Mouse (Mus musculus): ENCODE measurements around the gene Pou3f3.

The Pou3f3 gene

GRCm38 (mm10) chr1:42695578-42695915 lies at the start of gene Pou3f3:
Gene Pou3f3 (plus strand): TSS chr1:42695768.
- in situ Hi-C loops (cut with MboI, MseI) = no loop called here

- in situ Hi-C loops (cut with MboI, MseI) = no loop called here
Measured at GRCm38 (mm10) chr1:42648366-42648935, 47.1 kb upstream of the Pou3f3 start.

DNA sequence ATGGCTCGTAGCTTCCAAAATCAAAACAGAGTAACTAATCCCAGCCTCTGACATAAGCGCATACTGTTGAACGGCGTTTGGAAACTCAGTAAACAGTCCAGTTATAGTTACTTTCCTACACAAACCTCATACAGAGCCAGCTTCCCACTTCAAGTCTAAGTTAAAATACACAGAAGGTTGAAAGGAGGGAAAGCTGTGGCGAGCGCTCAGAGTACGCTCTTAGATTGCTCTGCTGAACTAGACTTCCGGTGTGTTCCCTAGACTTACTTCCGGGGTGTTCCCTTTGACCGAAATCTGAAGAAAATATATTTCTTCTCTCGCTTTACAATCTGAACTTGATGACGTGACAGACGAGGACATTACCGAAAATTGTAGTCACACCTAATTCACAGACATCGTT lies 44.1 kb upstream of the Pou3f3 start:
- in situ Hi-C loops (cut with MboI, MseI) = no loop called here

DNA sequence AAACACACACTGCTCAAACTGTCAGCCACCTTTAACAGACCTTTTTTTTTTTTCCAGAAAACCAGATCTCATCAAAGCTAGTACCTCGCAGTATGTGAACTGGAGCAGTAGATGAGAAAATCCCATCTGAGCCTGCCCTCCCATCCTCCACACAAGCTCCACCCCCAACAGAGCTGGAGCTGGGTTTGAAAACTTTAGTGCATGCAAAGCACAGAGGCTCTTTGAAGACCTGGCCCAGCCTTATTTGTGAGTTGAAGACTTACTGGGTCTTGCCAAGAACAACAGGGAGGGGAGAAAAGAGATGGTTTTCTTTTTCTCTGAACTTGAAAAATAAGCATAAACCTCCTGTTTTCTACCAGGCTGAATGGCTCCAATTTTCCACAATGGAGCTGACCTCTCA lies 28.0 kb upstream of the Pou3f3 start:
- in situ Hi-C loops (cut with MboI, MseI) = no loop called here

GRCm38 (mm10) chr1:42680673-42681072 lies 14.9 kb upstream of the Pou3f3 start:
- in situ Hi-C loops (cut with MboI, MseI) = no loop called here

DNA sequence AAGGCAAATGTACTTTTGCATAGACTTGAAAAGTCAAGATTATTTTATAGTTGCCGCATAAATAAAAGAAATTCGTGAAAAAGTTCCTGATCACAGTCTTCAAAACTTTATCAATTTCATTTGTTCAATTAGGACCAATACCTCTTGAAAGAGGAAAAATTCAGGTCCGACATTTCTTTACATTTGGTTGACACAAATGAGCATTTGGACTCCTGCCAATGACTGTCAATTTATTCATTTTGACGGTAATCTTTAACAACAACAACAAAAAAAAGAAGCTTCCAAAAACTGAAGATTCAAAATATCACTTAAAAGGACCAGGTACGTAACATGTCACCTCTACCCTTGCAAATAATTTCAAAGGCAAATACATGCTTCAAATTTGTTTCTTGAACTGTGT lies 13.8 kb upstream of the Pou3f3 start:
- in situ Hi-C loops (cut with MboI, MseI) = no loop called here

GRCm38 (mm10) chr1:42683861-42684260 lies 11.7 kb upstream of the Pou3f3 start:
- in situ Hi-C loops (cut with MboI, MseI) = no loop called here

DNA sequence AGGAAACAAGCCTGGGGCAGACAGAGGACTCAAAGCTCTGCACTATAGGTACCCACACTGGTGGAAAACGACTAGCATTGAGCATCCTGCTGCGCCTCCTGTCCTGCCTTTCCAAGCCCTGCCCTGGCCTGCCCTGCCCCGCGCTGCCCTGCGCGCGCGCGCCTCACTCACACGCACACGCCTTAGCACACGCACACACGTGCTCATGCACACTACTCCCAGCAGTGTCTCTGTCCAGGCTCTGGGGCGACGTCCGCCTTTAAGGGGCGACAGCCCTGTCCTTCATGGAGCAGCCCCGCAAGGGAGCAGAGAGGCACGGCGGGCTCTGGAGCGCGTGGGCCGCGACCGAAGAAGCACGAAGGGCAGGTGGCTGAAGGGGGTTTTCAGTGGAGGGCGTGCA lies 11.2 kb upstream of the Pou3f3 start:
- in situ Hi-C loops (cut with MboI, MseI) = no loop called here

- in situ Hi-C loops (cut with MboI, MseI) = no loop called here
Measured at GRCm38 (mm10) chr1:42684783-42685182, 10.8 kb upstream of the Pou3f3 start.

DNA sequence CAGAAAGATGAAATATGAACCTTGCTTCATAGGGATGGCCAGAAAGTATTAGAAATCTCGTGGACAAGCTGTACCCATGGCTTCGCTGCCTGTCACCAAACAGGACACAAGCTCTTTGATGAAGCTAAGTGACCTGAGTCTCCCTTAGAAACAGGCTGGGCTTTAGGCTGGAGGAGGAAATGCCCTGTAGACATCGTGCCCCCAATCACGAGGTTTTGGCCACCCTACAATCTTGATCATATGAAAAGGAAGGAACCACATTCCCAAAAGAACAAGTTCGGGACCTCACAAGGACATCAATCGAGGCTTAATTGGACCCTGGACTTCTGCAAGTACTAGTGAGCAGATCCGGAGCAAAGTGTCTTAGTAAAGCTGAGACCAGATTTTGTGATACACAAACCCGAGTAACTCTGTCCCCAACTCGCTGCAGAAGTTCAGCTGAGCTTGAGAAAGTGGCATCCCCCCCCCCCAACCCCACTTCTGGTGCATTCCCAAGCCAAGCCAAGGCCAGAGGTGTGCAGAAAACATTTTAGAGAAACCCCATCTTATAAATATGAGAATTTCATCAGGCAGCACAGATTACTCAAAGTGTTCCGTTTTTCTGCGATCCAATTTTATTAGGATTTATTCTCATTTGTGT lies 10.1 kb upstream of the Pou3f3 start:
- in situ Hi-C loops (cut with MboI, MseI) = no loop called here

- in situ Hi-C loops (cut with MboI, MseI) = no loop called here
Measured at GRCm38 (mm10) chr1:42686194-42687131, 9.1 kb upstream of the Pou3f3 start.

GRCm38 (mm10) chr1:42687271-42687670 lies 8.3 kb upstream of the Pou3f3 start:
- in situ Hi-C loops (cut with MboI, MseI) = no loop called here

- in situ Hi-C loops (cut with MboI, MseI) = no loop called here
Measured at GRCm38 (mm10) chr1:42687756-42688540, 7.6 kb upstream of the Pou3f3 start.

DNA sequence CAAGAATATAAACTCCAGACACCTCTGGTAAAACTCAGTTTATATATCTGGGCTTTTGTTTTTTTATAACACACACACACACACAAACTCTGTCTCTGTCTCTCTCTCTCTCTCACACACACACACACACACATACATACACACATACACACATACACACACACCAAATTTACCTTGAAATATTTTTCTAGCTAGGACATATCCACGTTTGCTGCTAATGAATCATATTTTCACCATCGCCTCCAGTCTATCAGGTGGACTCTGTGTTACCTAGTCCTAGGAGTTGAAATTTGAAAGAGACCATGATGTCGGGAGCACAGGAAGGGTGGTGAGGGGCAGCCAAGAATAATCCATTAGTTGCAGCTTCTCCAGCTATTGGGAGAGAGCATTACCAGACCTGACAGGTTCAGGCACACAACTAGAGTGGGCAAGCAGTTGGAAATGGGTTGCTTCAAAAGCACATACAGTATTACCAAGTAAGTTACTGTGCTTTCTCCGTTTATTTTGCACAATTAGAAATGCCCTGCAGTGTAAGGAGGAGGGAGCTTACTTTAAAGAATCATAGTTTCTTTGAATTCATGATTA lies 6.9 kb upstream of the Pou3f3 start:
- in situ Hi-C loops (cut with MboI, MseI) = no loop called here

DNA sequence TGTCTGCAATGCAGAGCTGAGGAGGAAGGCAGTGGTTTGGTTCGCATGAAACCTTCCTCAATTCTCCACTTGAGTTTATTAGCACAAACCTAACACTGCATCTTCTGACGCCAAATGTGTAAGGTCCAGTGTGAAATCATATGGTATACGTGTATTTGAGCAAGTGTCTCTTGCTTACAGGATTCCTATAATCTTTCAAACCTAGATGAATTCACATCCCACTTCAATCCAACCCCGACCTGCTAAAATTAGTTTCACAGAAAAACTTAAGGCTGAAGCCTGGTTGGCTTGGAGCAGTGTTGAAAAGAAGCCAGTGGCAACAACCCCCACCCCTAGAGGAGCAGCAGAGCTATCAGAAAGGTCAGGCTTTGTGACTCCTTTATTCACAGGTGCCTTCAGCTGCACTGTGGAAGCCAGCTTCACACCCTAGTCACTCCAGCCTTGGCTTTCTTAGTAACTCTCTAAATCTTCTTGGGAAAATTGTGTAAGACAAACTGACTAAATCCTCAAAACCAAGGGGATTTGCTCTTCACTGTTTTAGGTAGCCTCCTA lies 5.5 kb upstream of the Pou3f3 start:
- in situ Hi-C loops (cut with MboI, MseI) = no loop called here

- in situ Hi-C loops (cut with MboI, MseI) = no loop called here
Measured at GRCm38 (mm10) chr1:42691202-42692170, 4.1 kb upstream of the Pou3f3 start.

GRCm38 (mm10) chr1:42692221-42692620 lies 3.3 kb upstream of the Pou3f3 start:
- in situ Hi-C loops (cut with MboI, MseI) = no loop called here

DNA sequence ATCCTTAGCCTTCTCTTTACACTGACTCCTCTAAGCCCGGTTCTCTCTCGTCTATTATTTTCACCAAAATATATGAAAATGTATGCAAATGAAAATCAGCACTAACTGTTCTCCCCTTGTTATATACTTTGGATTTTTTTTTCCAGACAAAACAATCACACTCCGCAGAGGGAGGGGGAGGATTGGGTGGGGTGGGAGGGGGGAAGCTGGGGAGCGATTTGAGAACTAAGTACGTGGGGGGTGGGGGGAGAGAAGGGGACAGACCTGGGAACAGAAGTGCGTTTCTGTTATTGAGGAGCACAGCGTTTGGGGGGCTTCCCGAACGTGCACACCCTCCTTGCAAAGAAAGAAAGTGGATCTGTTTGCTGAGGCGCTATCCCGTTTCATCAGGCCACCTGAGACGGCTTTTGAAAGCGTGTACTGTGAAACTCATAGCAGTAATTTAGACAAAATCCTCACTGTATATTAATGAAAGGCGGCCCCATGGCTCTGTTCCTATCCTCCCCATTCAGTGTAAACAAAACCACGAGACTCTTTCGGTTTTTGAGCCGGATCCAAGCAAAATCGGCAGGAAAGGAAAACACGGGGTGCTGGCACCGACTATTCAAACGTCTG lies 2.4 kb upstream of the Pou3f3 start:
- in situ Hi-C loops (cut with MboI, MseI) = no loop called here

DNA sequence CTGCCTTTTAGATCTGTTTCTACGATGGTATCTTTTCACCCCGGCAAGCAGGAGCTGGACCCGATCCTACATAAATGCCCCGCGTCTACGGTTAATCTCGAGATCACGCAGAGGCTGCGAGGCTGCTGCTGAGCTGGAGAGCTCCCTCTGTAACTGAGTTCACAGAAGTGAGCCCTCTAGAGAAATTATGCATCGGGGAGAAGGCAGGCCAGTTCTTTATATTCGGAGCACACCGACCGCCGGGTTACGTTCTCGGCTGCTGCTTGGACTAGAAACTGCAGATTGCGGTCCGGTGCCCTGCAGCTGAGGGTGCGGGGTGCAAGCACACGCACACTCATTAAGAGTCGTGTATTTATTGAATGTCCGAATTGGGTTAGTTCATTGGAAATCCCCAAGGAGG lies 1.7 kb upstream of the Pou3f3 start:
- in situ Hi-C loops (cut with MboI, MseI) = no loop called here

DNA sequence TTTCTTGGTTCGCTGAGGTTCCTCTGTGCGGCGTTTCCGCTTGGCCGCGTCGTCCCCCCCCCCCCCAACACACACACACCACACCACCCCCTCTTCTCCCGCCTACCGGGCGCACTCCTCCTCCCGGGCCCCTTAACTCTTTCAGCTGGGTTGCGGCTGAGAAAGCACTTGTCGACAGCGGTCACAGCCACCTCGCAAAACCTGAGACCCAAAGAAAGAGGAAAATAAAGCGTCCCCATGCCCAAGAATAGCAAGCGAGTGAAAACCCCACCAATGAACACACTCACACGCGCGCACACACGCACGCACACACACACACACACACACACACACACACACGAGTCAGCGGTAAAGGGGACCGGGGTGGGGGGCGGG lies 1.3 kb upstream of the Pou3f3 start:
- in situ Hi-C loops (cut with MboI, MseI) = no loop called here
